Mouse (Mus musculus): Measurements from ENCODE around the gene Ptgr2. TPM values are rescaled to one million over a fixed set of nuclear protein-coding genes. Genes with fewer than 3 reads are reported as not detected.

Ptgr2 gene
- polyA plus RNA-seq, 1 experiment: 13.3 TPM

DNA sequence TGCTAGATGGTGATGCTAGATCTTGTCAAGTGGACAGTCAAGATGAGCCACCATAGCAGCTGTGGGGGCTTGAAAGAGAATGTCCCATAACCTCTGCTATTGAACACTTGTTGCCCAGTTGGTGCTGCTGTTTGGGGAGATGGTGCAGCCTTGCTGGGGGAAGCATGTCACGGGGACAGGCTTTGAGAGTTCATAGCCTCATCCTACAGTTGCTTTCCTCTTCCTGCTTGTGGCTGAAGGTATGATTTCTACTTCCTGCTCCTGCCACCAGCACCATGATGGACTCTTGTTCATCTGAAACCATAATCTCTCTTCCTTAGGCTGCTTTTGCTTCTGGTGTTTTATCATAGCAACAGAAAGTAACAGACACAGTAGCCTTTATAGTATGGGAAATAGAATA lies 19.5 kb downstream of the Ptgr2 start:
- peaks cover 38% of the 10 kb centered on the region for H3K36me3 ChIP-seq (ENCODE audit: control insufficient read depth, insufficient read depth)
- no peaks in the 10 kb centered on the region for H3K79me3 ChIP-seq (ENCODE audit: low read depth)
- TF ChIP-seq MYOG (IDR thresholded peaks at IDR 0.05; ENCODE audit: control insufficient read depth, extremely low read depth, insufficient read length): no peak
- no peak for TF ChIP-seq CTCF (IDR thresholded peaks at IDR 0.05; ENCODE audit: control insufficient read depth, insufficient read depth, insufficient read length)
- TF ChIP-seq MYOD1 (IDR thresholded peaks at IDR 0.05; ENCODE audit: control insufficient read depth, insufficient read length, low read depth): no peak
- TF ChIP-seq CEBPB (IDR thresholded peaks at IDR 0.05; ENCODE audit: low read depth): no peak
- TF ChIP-seq MAX (IDR thresholded peaks at IDR 0.05): no peak
- TF ChIP-seq USF1 (IDR thresholded peaks at IDR 0.05; ENCODE audit: low read depth): no peak
- TF ChIP-seq FOSL1 (IDR thresholded peaks at IDR 0.05; ENCODE audit: insufficient read depth, low read length, poor library complexity, severe bottlenecking): no peak
- H3ac ChIP-seq (ENCODE audit: control insufficient read depth, insufficient read length, low read depth): no peak overlapping the region
- H3K27me3 ChIP-seq (ENCODE audit: control insufficient read depth, insufficient read depth, insufficient read length): no peaks in the 10 kb centered on the region
- H3K79me2 ChIP-seq (ENCODE audit: control insufficient read depth, insufficient read depth): no peaks in the 10 kb centered on the region
- no peak overlapping the region for H3K4me3 ChIP-seq (ENCODE audit: insufficient read depth, poor library complexity, severe bottlenecking)

- H3K27me3 ChIP-seq (ENCODE audit: control insufficient read depth, insufficient read depth, insufficient read length): no peaks in the 10 kb centered on the region
- H3ac ChIP-seq (ENCODE audit: control insufficient read depth, insufficient read length, low read depth): peak overlapping the region; percentile 23
- no peaks in the 10 kb centered on the region for H3K79me3 ChIP-seq (ENCODE audit: low read depth)
- H3K36me3 ChIP-seq (ENCODE audit: control insufficient read depth, insufficient read depth): peaks cover 20% of the 10 kb centered on the region
- no peaks in the 10 kb centered on the region for H3K79me2 ChIP-seq (ENCODE audit: control insufficient read depth, insufficient read depth)
- TF ChIP-seq USF1 (IDR thresholded peaks at IDR 0.05; ENCODE audit: low read depth): no peak
- TF ChIP-seq MAX (IDR thresholded peaks at IDR 0.05): no peak
- TF ChIP-seq FOSL1 (IDR thresholded peaks at IDR 0.05; ENCODE audit: insufficient read depth, low read length, poor library complexity, severe bottlenecking): no peak
- TF ChIP-seq MYOG (IDR thresholded peaks at IDR 0.05; ENCODE audit: control insufficient read depth, extremely low read depth, insufficient read length): no peak
- no peak for TF ChIP-seq CEBPB (IDR thresholded peaks at IDR 0.05; ENCODE audit: low read depth)
- TF ChIP-seq MYOD1 (IDR thresholded peaks at IDR 0.05; ENCODE audit: control insufficient read depth, insufficient read length, low read depth): no peak
- no peak for TF ChIP-seq CTCF (IDR thresholded peaks at IDR 0.05; ENCODE audit: control insufficient read depth, insufficient read depth, insufficient read length)
- no peak overlapping the region for H3K4me3 ChIP-seq (ENCODE audit: insufficient read depth, poor library complexity, severe bottlenecking)
These were observed 26.3 kb downstream of the Ptgr2 start for GRCm38 (mm10) chr12:84311306-84311705.

- H3K4me3 ChIP-seq (ENCODE audit: insufficient read depth, poor library complexity, severe bottlenecking): peak overlapping the region; percentile 86
These were observed 31.0 kb downstream of the Ptgr2 start for GRCm38 (mm10) chr12:84316006-84316405.

DNA sequence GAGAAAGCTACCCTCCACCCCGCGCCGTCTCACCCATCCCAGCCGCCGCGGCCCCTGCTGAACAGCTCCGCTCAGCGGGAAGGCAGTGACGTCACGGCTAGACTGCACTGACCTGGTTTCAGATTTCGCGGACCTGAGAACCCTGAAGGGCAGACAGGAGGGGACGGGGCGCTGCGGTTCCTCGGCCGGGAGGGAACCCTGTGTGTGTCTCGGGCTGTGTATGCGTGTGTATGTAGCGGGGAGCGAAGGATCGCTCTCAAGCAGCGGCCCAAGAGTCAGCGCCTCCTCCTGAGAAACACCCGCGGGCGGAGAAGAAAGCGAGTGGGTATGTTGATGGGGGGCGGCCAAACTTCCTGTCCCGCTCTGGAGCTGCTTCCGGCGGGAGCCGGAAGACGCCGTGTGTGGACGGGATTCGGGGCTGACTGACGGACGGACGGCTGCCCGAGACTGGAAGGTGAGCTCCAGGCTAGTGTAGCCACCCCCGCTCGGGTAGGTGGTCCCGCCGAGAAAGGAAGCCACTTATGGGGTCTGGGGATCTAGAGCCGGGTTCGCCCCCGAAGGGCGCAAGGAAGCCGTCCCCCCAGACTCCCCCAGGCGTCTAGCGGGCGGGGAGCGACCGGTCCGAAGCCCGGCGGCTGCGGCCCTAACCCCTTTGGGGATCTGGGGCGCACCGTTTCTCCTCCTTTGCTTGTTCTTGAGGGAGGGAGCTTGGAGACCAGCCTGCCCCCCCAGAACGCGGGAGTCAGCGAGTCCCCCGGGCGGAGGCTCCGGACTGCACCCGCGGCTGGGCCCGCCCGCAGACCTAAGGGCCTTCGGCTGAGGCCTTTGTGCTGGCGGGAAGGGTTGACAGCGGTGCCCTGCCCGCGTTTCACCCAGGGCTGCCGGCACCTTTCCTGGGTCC lies 31.9 kb downstream of the Ptgr2 start, which contains the start of gene Zfp410:
TSS of gene Zfp410 (plus strand) at position 132 of the 901 bp plus-strand sequence.
- H3K79me3 ChIP-seq (ENCODE audit: low read depth): peaks cover 45% of the 10 kb centered on the region
- peak within 1 kb of the TSS; percentile 86 for H3K4me3 ChIP-seq (ENCODE audit: insufficient read depth, poor library complexity, severe bottlenecking)
- H3ac ChIP-seq (ENCODE audit: control insufficient read depth, insufficient read length, low read depth): peak within 1 kb of the TSS; percentile 96
- H3K36me3 ChIP-seq (ENCODE audit: control insufficient read depth, insufficient read depth): no peaks in the 10 kb centered on the region
- peaks cover 50% of the 10 kb centered on the region for H3K79me2 ChIP-seq (ENCODE audit: control insufficient read depth, insufficient read depth)
- no peaks in the 10 kb centered on the region for H3K27me3 ChIP-seq (ENCODE audit: control insufficient read depth, insufficient read depth, insufficient read length)
- TF ChIP-seq FOSL1 (IDR thresholded peaks at IDR 0.05; ENCODE audit: insufficient read depth, low read length, poor library complexity, severe bottlenecking) (no peak), MYOG (IDR thresholded peaks at IDR 0.05; ENCODE audit: control insufficient read depth, extremely low read depth, insufficient read length) (no peak), MAX (IDR thresholded peaks at IDR 0.05) (no peak), USF1 (IDR thresholded peaks at IDR 0.05; ENCODE audit: low read depth) (no peak), CTCF (IDR thresholded peaks at IDR 0.05; ENCODE audit: control insufficient read depth, insufficient read depth, insufficient read length) (no peak), MYOD1 (IDR thresholded peaks at IDR 0.05; ENCODE audit: control insufficient read depth, insufficient read length, low read depth) (no peak), CEBPB (IDR thresholded peaks at IDR 0.05; ENCODE audit: low read depth) (no peak)

More at GRCm38 (mm10) chr12:84316006-84316405, 31.0 kb downstream of the Ptgr2 start:
- H3K27me3 ChIP-seq (ENCODE audit: control insufficient read depth, insufficient read depth, insufficient read length): no peaks in the 10 kb centered on the region
- peak overlapping the region; percentile 56 for H3ac ChIP-seq (ENCODE audit: control insufficient read depth, insufficient read length, low read depth)
- no peak for TF ChIP-seq CTCF (IDR thresholded peaks at IDR 0.05; ENCODE audit: control insufficient read depth, insufficient read depth, insufficient read length)
- no peak for TF ChIP-seq MYOG (IDR thresholded peaks at IDR 0.05; ENCODE audit: control insufficient read depth, extremely low read depth, insufficient read length)
- TF ChIP-seq MAX (IDR thresholded peaks at IDR 0.05): no peak
- TF ChIP-seq FOSL1 (IDR thresholded peaks at IDR 0.05; ENCODE audit: insufficient read depth, low read length, poor library complexity, severe bottlenecking): no peak
- TF ChIP-seq CEBPB (IDR thresholded peaks at IDR 0.05; ENCODE audit: low read depth): no peak
- no peak for TF ChIP-seq MYOD1 (IDR thresholded peaks at IDR 0.05; ENCODE audit: control insufficient read depth, insufficient read length, low read depth)
- no peak for TF ChIP-seq USF1 (IDR thresholded peaks at IDR 0.05; ENCODE audit: low read depth)
- no peaks in the 10 kb centered on the region for H3K36me3 ChIP-seq (ENCODE audit: control insufficient read depth, insufficient read depth)
- H3K79me3 ChIP-seq (ENCODE audit: low read depth): peaks cover 37% of the 10 kb centered on the region
- peaks cover 41% of the 10 kb centered on the region for H3K79me2 ChIP-seq (ENCODE audit: control insufficient read depth, insufficient read depth)

GRCm38 (mm10) chr12:84327111-84327512 lies 42.1 kb downstream of the Ptgr2 start:
- Histone ChIP-seq H3K4me3 (ENCODE audit: insufficient read depth, poor library complexity, severe bottlenecking) (no peak overlapping the region), H3K79me3 (ENCODE audit: low read depth) (peaks cover 23% of the 10 kb centered on the region), H3K79me2 (ENCODE audit: control insufficient read depth, insufficient read depth) (peaks cover 50% of the 10 kb centered on the region), H3K27me3 (ENCODE audit: control insufficient read depth, insufficient read depth, insufficient read length) (no peaks in the 10 kb centered on the region), H3ac (ENCODE audit: control insufficient read depth, insufficient read length, low read depth) (no peak overlapping the region), H3K36me3 (ENCODE audit: control insufficient read depth, insufficient read depth) (peaks cover 87% of the 10 kb centered on the region)
- TF ChIP-seq MYOD1 (IDR thresholded peaks at IDR 0.05; ENCODE audit: control insufficient read depth, insufficient read length, low read depth) (no peak), MAX (IDR thresholded peaks at IDR 0.05) (no peak), CEBPB (IDR thresholded peaks at IDR 0.05; ENCODE audit: low read depth) (no peak), FOSL1 (IDR thresholded peaks at IDR 0.05; ENCODE audit: insufficient read depth, low read length, poor library complexity, severe bottlenecking) (no peak), CTCF (IDR thresholded peaks at IDR 0.05; ENCODE audit: control insufficient read depth, insufficient read depth, insufficient read length) (no peak), USF1 (IDR thresholded peaks at IDR 0.05; ENCODE audit: low read depth) (no peak), MYOG (IDR thresholded peaks at IDR 0.05; ENCODE audit: control insufficient read depth, extremely low read depth, insufficient read length) (no peak)

Measured in C2C12 (cell line).